Mouse (Mus musculus) forebrain, embryonic 12.5 days (tissue): ENCODE results near the gene Gnai3. TPM values are rescaled to one million over a fixed set of nuclear protein-coding genes. Genes with fewer than 3 reads are reported as not detected.

Experiments
- ATAC-seq: fragments of 200-750 bp; cut with Nextera tagmentation; 2 replicates; pipeline ENCODE4 v1.8.0; 2017; ENCODE audit warnings: moderate TSS enrichment; ENCODE audit not compliant: low FRiP score
- H3K27ac ChIP-seq: fragments of 300-500 bp; sonication (generic); 2 replicates; pipeline ENCODE4 v1.5.1; 2016; ENCODE audit warnings: mild to moderate bottlenecking
- H3K27me3 ChIP-seq: fragments of 300-500 bp; sonication (generic); 2 replicates; pipeline ENCODE4 v1.6.1; 2016; ENCODE audit warnings: mild to moderate bottlenecking
- H3K36me3 ChIP-seq: fragments of 300-500 bp; sonication (generic); replicated peaks from 2 replicates; pipeline ENCODE4 v1.6.1; 2016; ENCODE audit warnings: mild to moderate bottlenecking
- H3K4me1 ChIP-seq: fragments of 300-500 bp; sonication (generic); 2 replicates; pipeline ENCODE4 v1.6.1; 2016
- H3K4me2 ChIP-seq: fragments of 300-500 bp; sonication (generic); 2 replicates; pipeline ENCODE4 v1.6.1; 2016; ENCODE audit warnings: mild to moderate bottlenecking, moderate library complexity
- H3K4me3 ChIP-seq: fragments of 300-500 bp; sonication (generic); replicated peaks from 2 replicates; pipeline ENCODE4 v1.5.1; 2016; ENCODE audit warnings: mild to moderate bottlenecking
- H3K9ac ChIP-seq: fragments of 300-500 bp; sonication (generic); 2 replicates; pipeline ENCODE4 v1.6.1; 2016; ENCODE audit warnings: mild to moderate bottlenecking
- H3K9me3 ChIP-seq: fragments of 300-500 bp; sonication (generic); 2 replicates; pipeline ENCODE4 v1.6.1; 2016
- WGBS: fragments of 180-500 bp; shearing (Covaris S2); methylation state at CpG from one replicate; pipeline ENCODE4 v1.1.7; 2016; 5-methylcytosine and 5-hydroxymethylcytosine counted together
- polyA plus RNA-seq: library from polyadenylated mRNA; unstranded; fragments of >200 nt; fragmentation: Nextera tagmentation; extraction: Ambion mirVana; gene quantifications from 2 replicates; pipeline ENCODE4 v1.2.1, GENCODE M21; 2016

The Gnai3 gene
- polyA plus RNA-seq, 1 experiment from 2014 or later: 198 TPM

GRCm38 (mm10) chr3:108123242-108123641 lies 22.7 kb downstream of the Gnai3 start:
- H3K4me1 ChIP-seq: no peaks in the 10 kb centered on the region
- 93% methylated on average over 5 of the region's 5 CpGs for WGBS
- H3K4me3 ChIP-seq: no peak overlapping the region
- H3K9me3 ChIP-seq: no peaks in the 10 kb centered on the region
- H3K36me3 ChIP-seq: peaks cover 38% of the 10 kb centered on the region
- no peak for ATAC-seq
- H3K4me2 ChIP-seq: no peak overlapping the region
- no peak overlapping the region for H3K9ac ChIP-seq
- H3K27ac ChIP-seq: no peak overlapping the region
- H3K27me3 ChIP-seq: no peaks in the 10 kb centered on the region

- no peaks in the 10 kb centered on the region for H3K27me3 ChIP-seq
- no peak for ATAC-seq
- WGBS: 96% methylated on average over 3 of the region's 3 CpGs
- no peaks in the 10 kb centered on the region for H3K9me3 ChIP-seq
- no peak overlapping the region for H3K9ac ChIP-seq
- H3K27ac ChIP-seq: no peak overlapping the region
- H3K4me1 ChIP-seq: no peaks in the 10 kb centered on the region
- no peak overlapping the region for H3K4me3 ChIP-seq
- no peak overlapping the region for H3K4me2 ChIP-seq
- peaks cover 51% of the 10 kb centered on the region for H3K36me3 ChIP-seq
Observed at GRCm38 (mm10) chr3:108121101-108121500, 24.8 kb downstream of the Gnai3 start.

- ATAC-seq: no peak
- Histone ChIP-seq H3K4me1 (no peaks in the 10 kb centered on the region), H3K27me3 (no peaks in the 10 kb centered on the region), H3K9me3 (no peaks in the 10 kb centered on the region), H3K36me3 (peaks cover 67% of the 10 kb centered on the region), H3K9ac (no peak overlapping the region), H3K4me2 (no peak overlapping the region), H3K27ac (no peak overlapping the region), H3K4me3 (no peak overlapping the region)
- WGBS: 91% methylated on average over 6 of the region's 6 CpGs
Observed at GRCm38 (mm10) chr3:108117465-108117864, 28.5 kb downstream of the Gnai3 start.

GRCm38 (mm10) chr3:108113591-108114289 lies 32.2 kb downstream of the Gnai3 start:
- 96% methylated on average over 7 of the region's 7 CpGs for WGBS
- H3K9ac ChIP-seq: no peak overlapping the region
- H3K4me3 ChIP-seq: no peak overlapping the region
- H3K9me3 ChIP-seq: no peaks in the 10 kb centered on the region
- H3K36me3 ChIP-seq: peaks cover 76% of the 10 kb centered on the region
- ATAC-seq: no peak
- no peaks in the 10 kb centered on the region for H3K27me3 ChIP-seq
- no peak overlapping the region for H3K27ac ChIP-seq
- no peak overlapping the region for H3K4me2 ChIP-seq
- H3K4me1 ChIP-seq: no peaks in the 10 kb centered on the region

GRCm38 (mm10) chr3:108112666-108113065 lies 33.3 kb downstream of the Gnai3 start:
- Histone ChIP-seq H3K36me3 (peaks cover 78% of the 10 kb centered on the region), H3K27me3 (no peaks in the 10 kb centered on the region), H3K9me3 (no peaks in the 10 kb centered on the region), H3K4me1 (no peaks in the 10 kb centered on the region), H3K4me3 (no peak overlapping the region), H3K27ac (no peak overlapping the region), H3K4me2 (no peak overlapping the region), H3K9ac (no peak overlapping the region)
- WGBS: 90% methylated on average over 4 of the region's 4 CpGs
- no peak for ATAC-seq

GRCm38 (mm10) chr3:108112246-108112645 lies 33.7 kb downstream of the Gnai3 start:
- Histone ChIP-seq H3K9me3 (no peaks in the 10 kb centered on the region), H3K36me3 (peaks cover 75% of the 10 kb centered on the region), H3K4me1 (no peaks in the 10 kb centered on the region), H3K27ac (no peak overlapping the region), H3K4me2 (no peak overlapping the region), H3K4me3 (no peak overlapping the region), H3K27me3 (no peaks in the 10 kb centered on the region), H3K9ac (no peak overlapping the region)
- no peak for ATAC-seq
- 89% methylated on average over 7 of the region's 7 CpGs for WGBS

GRCm38 (mm10) chr3:108111320-108111719 lies 34.6 kb downstream of the Gnai3 start:
- Histone ChIP-seq H3K4me1 (no peaks in the 10 kb centered on the region), H3K27ac (no peak overlapping the region), H3K9me3 (no peaks in the 10 kb centered on the region), H3K36me3 (peaks cover 73% of the 10 kb centered on the region), H3K27me3 (no peaks in the 10 kb centered on the region), H3K4me3 (no peak overlapping the region), H3K4me2 (no peak overlapping the region), H3K9ac (no peak overlapping the region)
- 92% methylated on average over 5 of the region's 5 CpGs for WGBS
- no peak for ATAC-seq

- peaks cover 30% of the 10 kb centered on the region for H3K36me3 ChIP-seq
- H3K4me1 ChIP-seq: peaks cover 11% of the 10 kb centered on the region; the same call in 1 of the 2 replicates
- no peak overlapping the region for H3K4me2 ChIP-seq
- no peak overlapping the region for H3K27ac ChIP-seq
- WGBS: 88% methylated on average over 3 of the region's 3 CpGs
- H3K9ac ChIP-seq: no peak overlapping the region
- H3K27me3 ChIP-seq: no peaks in the 10 kb centered on the region
- H3K4me3 ChIP-seq: no peak overlapping the region
- no peaks in the 10 kb centered on the region for H3K9me3 ChIP-seq
- ATAC-seq: no peak
Observed at GRCm38 (mm10) chr3:108105281-108105680, 40.7 kb downstream of the Gnai3 start.

- H3K4me2 ChIP-seq: no peak overlapping the region
- H3K9ac ChIP-seq: no peak overlapping the region
Observed at GRCm38 (mm10) chr3:108102075-108102474, 43.9 kb downstream of the Gnai3 start.

GRCm38 (mm10) chr3:108101594-108101993 lies 44.4 kb downstream of the Gnai3 start:
- peak; percentile 75; the same call in 1 of the 2 replicates for ATAC-seq
- WGBS: 30% methylated on average over 3 of the region's 3 CpGs
- H3K4me3 ChIP-seq: no peak overlapping the region
- H3K27me3 ChIP-seq: no peaks in the 10 kb centered on the region
- H3K9ac ChIP-seq: no peak overlapping the region
- H3K4me2 ChIP-seq: no peak overlapping the region
- H3K27ac ChIP-seq: peak overlapping the region; percentile 68
- no peaks in the 10 kb centered on the region for H3K36me3 ChIP-seq
- no peaks in the 10 kb centered on the region for H3K9me3 ChIP-seq
- H3K4me1 ChIP-seq: peaks cover 11% of the 10 kb centered on the region; the same call in 1 of the 2 replicates

More at GRCm38 (mm10) chr3:108102075-108102474, 43.9 kb downstream of the Gnai3 start:
- Histone ChIP-seq H3K27ac (peak overlapping the region; percentile 68), H3K27me3 (no peaks in the 10 kb centered on the region), H3K4me1 (peaks cover 11% of the 10 kb centered on the region; the same call in 1 of the 2 replicates), H3K4me3 (no peak overlapping the region), H3K9me3 (no peaks in the 10 kb centered on the region), H3K36me3 (0 out of 2 replicates have a peak, but pooled peaks cover 2% of the 10 kb centered on the region)
- 81% methylated on average over 6 of the region's 6 CpGs for WGBS
- no peak for ATAC-seq

- Histone ChIP-seq H3K27ac (no peak overlapping the region), H3K9me3 (no peaks in the 10 kb centered on the region), H3K4me3 (no peak overlapping the region), H3K4me2 (no peak overlapping the region), H3K4me1 (peaks cover 11% of the 10 kb centered on the region; the same call in 1 of the 2 replicates), H3K36me3 (no peaks in the 10 kb centered on the region), H3K9ac (no peak overlapping the region), H3K27me3 (0 out of 2 replicates have a peak, but pooled peaks cover 2% of the 10 kb centered on the region)
- WGBS: 81% methylated on average over 6 of the region's 6 CpGs
- ATAC-seq: no peak
Observed at GRCm38 (mm10) chr3:108098316-108098715, 47.6 kb downstream of the Gnai3 start.

GRCm38 (mm10) chr3:108097656-108098055 lies 48.3 kb downstream of the Gnai3 start:
- ATAC-seq: no peak
- no peak overlapping the region for H3K4me3 ChIP-seq
- H3K4me1 ChIP-seq: peaks cover 11% of the 10 kb centered on the region; the same call in 1 of the 2 replicates
- WGBS: 84% methylated on average over 8 of the region's 8 CpGs
- H3K4me2 ChIP-seq: no peak overlapping the region
- 0 out of 2 replicates have a peak, but pooled peaks cover 3% of the 10 kb centered on the region for H3K27me3 ChIP-seq
- no peak overlapping the region for H3K9ac ChIP-seq
- H3K27ac ChIP-seq: no peak overlapping the region
- no peaks in the 10 kb centered on the region for H3K9me3 ChIP-seq
- H3K36me3 ChIP-seq: no peaks in the 10 kb centered on the region

GRCm38 (mm10) chr3:108096726-108097125 lies 49.2 kb downstream of the Gnai3 start:
- peaks cover 10% of the 10 kb centered on the region; the same call in 1 of the 2 replicates for H3K27me3 ChIP-seq
- no peak overlapping the region for H3K4me3 ChIP-seq
- no peaks in the 10 kb centered on the region for H3K36me3 ChIP-seq
- no peak overlapping the region for H3K9ac ChIP-seq
- H3K27ac ChIP-seq: no peak overlapping the region
- no peaks in the 10 kb centered on the region for H3K9me3 ChIP-seq
- 91% methylated on average over 10 of the region's 10 CpGs for WGBS
- H3K4me1 ChIP-seq: peaks cover 9% of the 10 kb centered on the region; the same call in 1 of the 2 replicates
- ATAC-seq: no peak
- no peak overlapping the region for H3K4me2 ChIP-seq
